Mouse (Mus musculus) spleen, postnatal 10 days (tissue): ENCODE results near the gene Fam81a.

Source experiments
- DNase-seq, 2 experiments: peaks; one replicate each; pipeline ENCODE4 v3.0.0; 2021 to 2022; ENCODE audit warnings: low spot score in 2 of 2

The Fam81a gene

DNA sequence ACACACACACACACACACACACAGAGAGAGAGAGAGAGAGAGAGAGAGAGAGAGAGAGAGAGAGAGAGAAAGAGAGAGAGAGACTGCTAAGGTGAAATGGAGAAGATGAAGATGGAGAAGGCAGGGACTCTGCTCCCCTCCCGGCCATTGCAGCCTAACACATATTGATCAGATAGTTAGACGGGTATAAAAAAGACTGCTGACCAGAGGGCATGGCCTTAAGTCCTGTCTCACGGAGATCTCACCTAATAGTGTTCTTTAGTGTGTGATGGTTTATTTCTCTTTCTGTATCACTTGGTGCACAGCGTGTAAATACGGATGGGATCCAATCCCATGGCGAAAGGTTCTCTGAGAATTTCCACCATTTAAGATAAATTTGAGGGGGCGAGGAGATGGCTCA is at the start of gene Fam81a:
TSS of gene Fam81a (minus strand) at position 101 of the 400 bp plus-strand sequence.
- no peak for DNase-seq

DNA sequence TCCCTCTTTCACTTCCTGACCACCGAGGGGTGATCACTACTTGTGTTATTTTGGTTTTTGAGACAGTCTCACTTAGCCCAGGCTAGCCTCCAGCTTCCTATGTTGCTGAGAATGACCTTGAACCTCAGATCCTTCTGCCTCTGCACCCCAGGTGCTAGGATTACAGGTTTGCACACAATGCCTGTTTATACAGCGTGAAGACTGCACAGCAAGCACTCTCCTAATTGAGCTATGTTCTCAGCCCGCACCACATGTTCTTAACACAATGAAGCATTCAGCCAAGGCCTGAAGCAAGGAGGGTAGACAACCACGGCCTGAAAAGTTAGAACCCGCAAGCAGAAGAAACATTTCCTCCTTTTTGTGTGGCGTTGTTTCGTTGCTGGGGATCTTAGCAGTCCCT is 40.3 kb upstream of the Fam81a start:
- no peak for DNase-seq

DNA sequence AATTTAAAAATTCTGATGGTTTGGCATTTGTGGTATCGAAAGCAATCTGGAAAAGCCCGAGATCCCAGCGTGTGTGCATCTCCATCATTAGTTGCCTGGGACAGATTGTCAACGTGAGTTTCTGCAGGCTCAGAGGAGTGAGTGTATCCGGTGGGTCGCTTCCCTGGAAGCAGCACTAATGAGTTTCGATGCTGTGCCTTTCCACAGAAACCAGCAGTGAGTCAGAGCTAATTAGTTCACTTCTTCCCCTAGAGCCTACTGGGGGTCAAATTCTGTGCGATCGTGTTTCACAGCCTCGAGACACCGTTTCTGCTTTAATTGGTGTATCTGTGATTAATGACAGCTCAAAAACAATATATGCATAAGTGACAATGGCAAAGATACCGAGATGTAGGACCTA is 39.4 kb upstream of the Fam81a start:
- no peak for DNase-seq

DNA sequence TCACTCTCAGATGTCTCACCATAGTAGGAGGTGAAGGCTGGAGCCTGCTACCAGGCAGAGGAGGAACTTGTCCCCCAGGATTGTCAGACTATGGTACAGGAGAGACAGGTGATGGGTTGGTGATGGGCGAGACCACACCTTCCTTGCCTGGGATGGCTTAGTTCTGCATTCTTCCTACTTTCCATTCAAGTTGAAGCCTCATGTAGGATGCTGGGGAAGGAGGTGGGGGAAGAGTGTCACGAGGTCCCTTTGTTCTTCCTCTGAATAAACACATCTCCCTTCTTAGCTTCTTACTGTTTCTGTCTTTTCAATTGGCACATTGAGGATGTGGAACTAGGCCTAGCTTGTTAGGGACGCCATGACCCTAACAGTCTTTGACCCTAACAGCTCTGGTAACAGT is 33.9 kb upstream of the Fam81a start:
- DNase-seq = no peak

DNA sequence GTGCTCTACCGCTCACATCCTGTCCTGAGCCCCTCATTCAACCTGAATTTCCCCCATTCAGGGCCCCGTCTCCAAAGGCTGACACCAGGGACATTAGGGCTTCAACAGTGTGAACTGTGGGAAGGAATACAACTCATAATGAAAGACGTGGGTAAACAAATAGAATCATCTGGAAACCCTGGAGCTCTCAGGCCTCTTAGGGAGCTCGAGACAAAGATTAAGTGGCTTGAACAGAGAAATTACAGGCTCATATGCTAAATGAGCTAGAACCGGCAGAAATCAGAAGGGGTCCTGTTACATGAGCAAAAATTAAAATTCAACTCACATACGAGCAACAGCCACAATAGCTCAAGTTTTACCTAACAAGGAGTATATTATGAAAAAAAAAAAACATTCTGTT is 32.5 kb upstream of the Fam81a start:
- DNase-seq = no peak

DNA sequence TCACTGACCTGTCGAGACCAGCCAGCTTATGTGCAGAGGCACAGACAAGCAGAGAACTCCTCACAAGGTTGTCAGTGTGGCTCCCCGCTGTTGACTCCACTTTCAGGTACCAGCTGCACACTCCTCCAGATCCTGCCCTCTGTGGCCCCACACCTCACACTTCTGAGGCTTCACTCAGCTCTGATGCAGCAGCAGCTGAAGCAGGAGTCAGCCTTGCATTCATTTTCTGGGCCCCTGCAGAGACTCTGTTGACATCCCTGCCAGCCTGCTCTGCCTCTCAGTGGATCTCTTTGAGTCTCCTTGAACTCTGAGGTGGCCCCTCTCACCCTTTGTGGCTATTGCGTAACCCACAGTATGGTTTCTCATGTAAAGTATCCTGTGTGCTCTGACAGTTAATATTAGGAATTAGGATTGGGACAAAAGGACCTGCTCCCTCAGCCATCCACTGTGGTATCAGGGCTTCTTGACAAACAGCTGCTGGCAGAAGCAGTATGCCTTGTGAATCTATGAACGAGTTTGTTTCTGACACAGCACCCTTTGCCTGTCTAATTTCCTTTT is 32.0 kb upstream of the Fam81a start:
- DNase-seq = no peak

DNA sequence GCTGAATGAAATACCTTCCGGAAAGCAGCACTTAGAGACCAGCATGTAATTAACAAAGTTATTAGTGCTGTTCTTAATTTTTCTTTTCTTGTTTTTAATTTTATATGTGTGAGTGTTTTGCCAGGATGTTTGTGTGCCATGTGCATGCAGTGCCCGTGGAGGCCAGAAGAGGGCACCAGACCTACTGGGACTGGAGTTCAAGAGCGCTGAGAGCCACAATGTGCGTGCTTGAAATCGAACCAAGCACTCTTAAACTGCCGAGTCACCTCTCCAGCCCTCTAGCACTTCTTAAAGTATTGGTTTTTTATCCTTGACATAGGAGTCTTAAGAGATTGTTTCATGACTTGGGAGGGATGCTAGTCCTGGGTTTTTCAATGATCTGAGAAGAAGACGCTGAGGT is 26.6 kb upstream of the Fam81a start:
- DNase-seq = peak in 1 of 2 experiments; percentile 31

DNA sequence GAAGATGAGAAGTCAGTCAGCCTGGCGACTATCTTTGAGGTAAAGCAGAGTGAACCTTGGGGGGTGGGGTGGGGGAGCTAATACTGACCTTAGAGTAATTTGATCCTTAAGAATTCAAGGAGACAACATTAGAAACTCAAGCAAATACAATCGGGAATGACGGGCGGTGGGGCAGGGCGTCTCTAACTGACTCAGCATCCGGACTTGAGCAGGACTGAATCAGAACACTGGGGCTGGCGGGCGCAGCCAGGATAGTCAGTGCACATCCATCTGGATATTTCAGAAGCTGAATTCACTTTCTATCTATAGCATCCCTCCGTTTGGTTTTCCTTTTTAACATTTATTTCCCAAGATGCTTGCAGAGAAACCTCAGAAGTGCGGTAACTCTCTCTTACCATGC is 17.7 kb upstream of the Fam81a start:
- DNase-seq = no peak

DNA sequence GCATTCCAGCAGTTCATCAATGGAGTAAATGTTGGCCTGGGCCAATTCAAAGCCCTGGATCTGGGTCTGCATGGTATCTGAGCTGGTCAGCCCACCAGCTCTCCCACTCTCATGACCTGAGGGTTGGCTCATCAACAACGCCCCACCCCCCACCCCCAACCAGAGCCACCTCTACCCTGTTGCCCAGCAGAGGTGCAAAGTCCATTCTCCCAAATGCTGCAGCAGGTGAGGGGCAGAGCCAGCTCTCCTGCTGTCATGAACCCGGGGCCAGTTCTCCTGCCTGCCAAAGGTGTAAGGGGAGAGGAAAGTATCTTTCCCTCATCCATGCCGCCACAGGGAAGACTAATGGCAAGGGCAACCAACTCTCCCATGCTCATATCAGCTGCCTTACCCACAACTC is 5.3 kb upstream of the Fam81a start:
- DNase-seq = no peak

DNA sequence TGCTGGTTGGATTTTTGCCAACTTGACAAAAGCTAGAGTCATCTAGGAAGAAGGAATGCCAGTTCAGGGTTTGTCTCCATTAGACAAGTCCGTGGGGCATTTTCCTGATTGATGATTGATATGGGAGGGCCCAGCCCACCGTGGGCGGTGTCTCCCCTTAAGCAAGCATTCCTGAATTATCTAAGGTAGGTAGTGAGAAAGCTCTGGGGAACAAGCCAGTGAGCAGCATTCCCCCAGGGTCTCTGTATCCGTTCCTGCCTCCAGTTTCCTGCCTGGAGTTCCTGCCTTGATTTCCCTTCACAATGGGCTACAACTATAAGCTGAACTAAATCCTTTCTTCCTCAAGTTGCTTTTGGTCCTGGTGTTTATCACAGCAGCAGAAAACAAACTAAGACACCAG is 3.1 kb upstream of the Fam81a start:
- DNase-seq = no peak

DNA sequence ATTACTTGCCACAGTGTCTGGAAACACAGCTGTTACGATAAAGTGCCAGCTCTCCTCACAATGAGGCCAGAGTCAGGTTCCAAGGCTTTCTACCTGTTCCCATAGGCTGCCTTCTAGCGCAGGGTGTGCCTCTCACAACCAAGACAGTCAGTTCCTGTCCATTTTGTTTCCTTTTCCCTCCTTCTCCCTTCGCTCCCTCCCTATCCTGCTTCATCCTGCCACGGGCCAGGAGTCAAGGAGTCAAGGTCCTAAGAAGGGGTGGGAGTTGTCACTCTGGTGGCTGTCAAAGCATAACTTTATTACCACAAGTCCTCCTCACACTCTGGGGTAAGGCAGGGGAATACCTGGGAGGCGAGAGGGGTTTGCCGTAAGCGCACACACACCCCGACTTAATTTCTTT is 966 bp upstream of the Fam81a start:
- DNase-seq = no peak

DNA sequence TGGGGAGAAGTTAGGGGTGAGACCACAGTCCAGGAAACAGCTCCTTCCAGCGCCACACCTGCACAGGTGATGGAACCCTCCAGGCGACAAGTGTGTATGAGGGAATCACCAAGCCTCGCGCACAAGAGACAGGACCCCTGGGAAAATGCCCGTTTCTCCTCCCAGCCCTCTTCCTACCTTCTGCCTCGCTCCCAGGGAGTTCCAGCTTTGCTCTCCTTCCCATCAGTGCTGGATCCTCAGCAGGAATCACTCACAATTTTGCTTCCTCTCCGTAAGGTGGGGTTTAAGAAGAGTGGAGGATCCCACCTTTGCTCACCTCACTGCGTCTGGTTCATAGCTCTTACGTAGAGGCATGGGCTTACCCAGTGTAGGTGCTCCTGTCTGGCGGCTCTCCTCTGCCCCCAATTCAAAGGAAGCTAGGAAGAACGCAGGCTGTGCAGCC is 454 bp downstream of the Fam81a start:
- DNase-seq = no peak

DNA sequence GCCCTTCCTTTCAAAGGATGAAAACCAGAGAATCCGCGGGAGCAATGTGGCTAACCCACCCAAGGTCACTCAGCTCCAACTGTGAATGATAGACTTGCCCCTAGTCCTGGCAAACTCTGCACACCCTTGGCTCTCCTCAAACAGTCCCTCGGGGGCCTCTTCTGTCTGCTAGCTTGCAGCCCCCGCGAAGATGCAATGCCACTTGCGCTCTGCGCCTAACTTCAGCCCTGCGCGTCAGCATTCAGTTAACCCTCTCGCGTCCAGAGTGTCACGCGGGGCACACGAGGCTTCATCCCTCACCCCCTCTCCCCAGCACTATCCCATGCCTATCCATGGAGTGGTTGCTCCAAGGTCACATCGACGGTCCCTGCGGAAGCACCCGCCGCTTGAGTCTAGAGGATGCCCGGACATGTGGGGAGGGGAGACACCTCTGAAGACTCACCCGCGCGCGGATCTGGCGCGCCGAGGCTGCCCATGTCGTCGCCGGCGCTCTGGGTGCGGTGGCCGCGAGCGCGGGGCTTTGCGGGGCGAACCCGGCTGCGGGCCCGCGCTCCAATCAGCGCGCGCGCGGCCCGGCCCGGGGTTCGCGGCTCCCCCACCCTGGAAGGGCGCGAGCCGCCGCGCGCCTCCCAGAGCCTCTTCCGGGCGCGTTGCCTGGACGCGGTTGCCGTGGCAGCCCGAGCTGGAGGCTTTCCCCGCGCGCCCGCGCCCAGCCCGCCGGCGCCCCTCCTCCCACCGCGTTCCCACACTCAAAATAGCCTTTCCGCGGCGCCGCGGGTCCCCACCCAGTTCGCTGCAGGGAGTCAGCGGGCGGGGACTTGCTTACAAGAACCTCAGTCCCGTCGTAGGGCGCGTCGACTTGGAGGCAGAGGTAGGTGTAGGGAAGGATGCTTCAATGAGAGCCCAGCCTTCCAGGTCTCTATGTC is 1.2 kb downstream of the Fam81a start:
- DNase-seq = peak in 1 of 2 experiments; percentile 23

DNA sequence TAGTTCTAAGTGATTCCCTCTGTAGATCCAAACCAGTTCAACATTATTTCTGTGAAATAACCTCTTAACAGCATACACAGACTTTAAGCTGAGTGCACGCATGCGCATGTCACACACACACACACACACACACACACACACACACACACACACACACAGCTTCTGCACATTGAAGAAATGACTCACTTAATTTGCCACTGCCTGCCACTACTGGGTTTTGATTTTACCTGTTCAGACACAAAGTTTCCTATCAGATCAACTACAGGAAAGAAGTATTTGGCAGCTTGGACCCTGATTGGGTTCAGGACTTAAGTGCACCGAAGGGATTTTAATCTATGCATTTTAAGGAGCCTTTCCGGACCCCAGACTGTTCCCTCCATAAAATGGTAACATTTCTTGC is 2.0 kb downstream of the Fam81a start:
- DNase-seq = no peak

DNA sequence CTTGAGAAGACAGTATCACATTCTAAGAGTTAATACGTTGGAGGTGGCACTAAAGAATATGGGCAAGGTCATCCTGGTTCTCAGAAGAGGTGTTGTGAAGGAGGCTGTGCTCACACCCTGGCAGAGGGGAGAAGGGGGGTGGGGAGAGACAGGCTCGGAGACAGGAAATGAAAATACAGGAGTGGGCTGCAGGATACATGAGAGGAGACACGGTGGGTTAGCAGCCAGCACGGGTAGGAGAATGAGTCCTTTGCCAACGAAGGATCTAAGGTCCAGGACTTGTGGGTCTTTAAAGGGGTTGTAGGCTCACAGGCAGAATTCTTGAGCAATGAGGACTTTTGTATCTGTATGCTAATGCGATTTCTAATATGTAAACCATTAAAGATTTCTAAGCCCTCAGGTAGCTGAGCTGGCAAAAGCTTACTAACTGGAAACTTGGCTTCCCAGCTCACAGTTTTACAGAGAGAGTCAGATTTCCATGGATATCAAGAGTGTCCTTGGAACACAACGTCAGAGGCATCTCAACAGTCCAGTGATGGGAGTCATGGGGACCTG is 3.0 kb downstream of the Fam81a start:
- DNase-seq = no peak

DNA sequence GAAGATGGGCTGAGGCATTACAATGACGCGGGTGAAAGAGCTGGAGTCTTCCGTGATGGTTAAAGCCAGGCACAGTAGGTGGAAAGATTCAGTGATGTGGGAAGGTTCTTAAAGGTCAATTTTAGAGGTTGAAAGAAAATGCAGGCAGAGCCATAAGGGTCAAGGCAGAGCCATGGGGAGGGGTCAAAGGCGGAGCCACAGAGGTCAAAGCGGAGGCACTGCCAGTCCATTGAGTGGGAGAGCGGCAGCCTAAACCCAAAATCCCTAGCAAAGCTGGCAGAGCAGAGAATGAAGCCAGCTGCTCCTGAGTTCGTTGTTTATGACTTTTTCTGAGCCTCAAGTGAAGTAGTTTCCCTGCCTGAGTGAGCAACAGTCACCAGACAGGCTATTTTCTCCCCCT is 3.8 kb downstream of the Fam81a start:
- no peak for DNase-seq

DNA sequence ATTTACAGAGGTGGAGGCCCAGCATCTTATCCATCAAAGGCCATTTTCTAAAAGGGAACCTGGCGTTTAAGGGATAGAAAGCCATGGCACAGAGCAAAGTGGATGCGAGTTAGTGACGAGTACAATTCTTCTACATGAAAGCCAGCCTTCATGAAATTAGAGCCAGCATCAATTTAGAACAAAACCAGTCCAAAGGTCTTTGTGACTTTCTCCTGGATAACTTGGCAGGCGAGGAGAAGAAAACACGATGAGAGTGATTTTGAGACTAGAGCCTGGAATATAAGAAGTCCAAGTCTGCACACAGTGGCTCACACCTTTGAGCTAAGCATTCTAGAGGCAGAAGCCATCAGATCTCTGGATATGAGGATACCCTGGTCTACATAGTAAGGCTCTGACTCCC is 4.4 kb downstream of the Fam81a start:
- DNase-seq = no peak

DNA sequence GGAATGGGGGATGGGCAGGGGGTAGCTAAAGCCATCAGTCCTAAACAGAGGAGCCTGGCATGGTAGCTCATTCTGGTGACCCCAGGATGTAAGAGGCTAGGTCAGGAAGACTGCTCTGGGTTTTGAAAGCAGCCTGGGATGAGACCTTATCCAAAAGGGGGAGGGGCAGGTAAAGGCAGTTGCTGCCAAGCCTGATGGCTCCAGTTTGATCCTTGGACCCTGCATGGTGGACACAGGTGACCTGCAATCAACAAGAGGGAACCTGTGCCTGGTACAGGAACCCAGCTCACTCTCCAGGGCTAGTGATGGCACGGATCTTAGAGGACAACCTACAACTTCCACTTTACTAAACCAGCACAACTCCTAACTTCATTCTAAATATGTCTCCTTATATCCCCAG is 7.2 kb downstream of the Fam81a start:
- no peak for DNase-seq

DNA sequence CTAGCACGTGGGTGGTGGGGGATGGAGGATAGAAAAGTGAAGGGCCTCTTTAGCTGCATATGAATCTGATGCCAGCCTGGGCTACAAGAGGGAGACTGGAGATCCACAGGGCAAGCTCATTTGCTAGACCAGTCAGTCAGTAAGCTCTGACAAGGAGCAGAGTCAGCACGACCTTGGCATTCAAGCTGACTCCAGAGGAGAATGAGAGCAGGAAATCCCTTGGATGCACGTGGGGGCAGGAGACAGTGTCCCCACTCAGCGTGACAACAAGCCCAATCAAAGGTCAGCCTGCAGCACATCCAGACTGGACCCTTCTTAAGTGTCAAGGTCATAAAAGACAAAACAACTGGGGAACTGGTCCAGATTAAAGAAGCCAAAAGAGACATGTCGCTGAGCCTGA is 7.6 kb downstream of the Fam81a start:
- DNase-seq = no peak

DNA sequence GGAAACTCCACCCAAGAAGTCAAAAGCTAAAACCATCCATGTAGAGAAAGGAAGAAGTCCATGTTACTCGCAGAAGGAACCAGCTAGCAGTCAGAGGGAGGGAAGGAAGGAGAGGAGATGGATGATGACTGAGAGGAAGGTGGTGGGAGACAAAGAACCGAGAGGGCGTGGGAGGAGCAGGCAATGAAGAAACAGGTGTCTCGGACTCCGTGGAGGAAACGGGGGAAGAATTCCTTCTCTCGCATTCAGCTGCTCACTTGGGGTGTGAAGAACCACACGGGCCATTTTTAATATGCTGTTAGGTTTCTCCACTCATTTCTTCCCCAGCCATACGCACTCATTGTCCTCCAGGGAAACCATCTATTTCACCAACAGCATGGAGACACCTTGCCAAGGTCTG is 8.1 kb downstream of the Fam81a start:
- DNase-seq = no peak

DNA sequence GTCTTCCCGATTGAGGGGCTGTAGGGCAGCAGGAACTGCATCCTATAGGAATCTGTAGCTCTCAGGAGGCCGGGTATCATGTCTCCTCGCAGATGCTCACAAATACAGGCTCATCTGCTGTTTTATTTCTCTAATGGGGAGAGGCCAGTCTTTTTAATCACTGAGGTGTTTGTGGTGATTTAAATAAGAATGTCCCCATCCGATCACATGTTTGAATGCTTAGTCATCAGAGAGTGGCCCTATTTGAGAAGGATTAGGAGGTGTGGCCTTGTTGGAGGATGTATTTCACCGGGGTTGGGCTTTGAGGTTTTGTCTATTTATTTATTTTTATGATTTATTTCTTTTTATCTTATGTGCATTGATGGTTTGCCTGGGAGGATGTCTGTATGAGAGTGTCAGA is 11.6 kb downstream of the Fam81a start:
- DNase-seq = no peak

DNA sequence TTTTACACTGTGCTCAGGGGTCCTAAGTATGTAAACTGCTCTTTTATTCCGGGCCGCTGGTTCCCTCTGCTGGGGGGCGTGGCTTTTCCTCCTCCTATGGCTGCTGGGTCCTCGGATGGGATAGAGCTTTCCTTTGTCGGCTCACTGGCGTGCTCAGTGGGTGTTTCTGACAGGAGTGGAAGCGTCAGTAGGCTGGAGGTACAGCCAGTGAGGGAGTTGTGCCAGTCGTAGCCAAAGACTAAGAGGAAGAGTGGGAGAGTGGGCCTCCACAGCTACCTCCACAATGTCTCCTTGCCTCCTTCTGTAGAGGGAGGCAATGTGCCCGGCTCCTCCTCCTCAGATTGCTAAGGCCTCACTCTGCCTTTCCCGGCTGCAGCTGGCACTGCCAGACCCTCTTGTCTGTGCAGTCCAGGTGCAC is 30.5 kb downstream of the Fam81a start:
- DNase-seq = no peak

DNA sequence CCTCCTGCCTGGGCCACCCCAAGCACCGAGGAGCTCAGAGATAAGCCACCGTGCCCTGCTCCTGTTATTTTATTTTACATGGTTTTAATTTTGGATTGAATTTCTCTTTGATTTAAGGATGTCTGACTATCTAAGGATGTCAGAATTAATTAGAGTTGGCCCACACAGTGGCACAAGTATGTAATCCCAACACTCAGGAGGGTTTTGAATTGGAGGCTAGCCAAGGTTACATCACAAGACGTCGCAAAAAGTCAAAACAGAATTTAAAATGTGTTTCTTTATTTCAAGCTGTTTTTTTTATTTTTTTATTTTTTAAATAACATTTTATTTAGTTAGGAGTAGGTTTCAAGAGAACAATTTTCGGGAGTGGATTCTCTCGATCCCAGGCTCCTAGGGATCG is 31.5 kb downstream of the Fam81a start:
- DNase-seq = no peak
